Mouse (Mus musculus): ENCODE measurements at regions not wholly inside any gene's neighbourhood (a gene's known extent, or its start where the extent isn't known, plus 50 kb on each side); places are given as distances from the start of the nearest gene placed in this dataset.
"Not testable (repeated sequence)": the region's sequence is repeated elsewhere in the genome, so short reads cannot be mapped to it uniquely, and the experiment has no call there.

- intact Hi-C loops (cut with DNase I), result no loop called here
- no peak for DNase-seq
Observed at GRCm38 (mm10) chr16:69937514-69938194, 74.1 kb upstream of the Speer2 start.

DNA sequence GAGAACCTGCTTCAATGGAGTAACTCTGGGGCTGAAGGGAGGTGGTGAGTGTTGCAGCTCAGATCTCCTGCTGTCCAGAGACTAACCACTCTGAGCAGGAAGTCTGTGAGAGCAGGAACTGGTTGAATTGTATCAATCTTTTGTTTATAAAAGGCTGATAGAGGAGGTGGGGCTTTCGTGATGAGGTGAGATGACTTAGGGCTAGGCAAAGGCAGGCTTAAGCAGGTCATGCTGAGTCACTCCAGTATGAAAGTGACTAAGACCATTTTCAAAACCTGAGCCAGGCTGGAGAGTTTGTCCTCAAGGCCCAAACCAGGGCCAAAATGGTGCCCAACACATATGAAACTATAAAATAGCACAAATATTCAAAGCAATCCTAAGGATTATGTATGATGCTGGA is 80.1 kb upstream of the Speer2 start:
- DNase-seq, result no peak
- intact Hi-C loops (cut with DNase I), result no loop called here

DNA sequence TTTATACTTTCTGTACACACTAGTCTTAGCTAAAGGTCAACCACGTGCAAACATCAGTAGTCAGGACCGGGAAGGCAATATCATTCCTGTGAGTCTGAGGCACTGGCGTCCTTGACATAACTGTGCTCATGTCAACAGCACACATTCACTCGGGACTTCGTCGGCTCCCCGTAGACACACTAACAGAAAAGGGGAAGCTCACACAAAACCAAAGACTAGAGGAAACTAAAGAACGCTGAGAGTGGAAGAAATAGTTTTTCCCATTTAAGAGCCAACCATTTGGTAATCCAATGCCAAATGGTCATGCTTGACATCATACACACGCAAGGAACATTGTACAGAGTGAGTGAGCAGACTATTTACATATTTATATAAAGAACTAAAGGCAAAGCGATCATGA is 85.2 kb upstream of the Speer2 start:
- intact Hi-C loops (cut with DNase I), result no loop called here

GRCm38 (mm10) chr16:69949339-69949738 is 85.8 kb upstream of the Speer2 start:
- no peak for DNase-seq
- intact Hi-C loops (cut with DNase I), result no loop called here

More for the DNA sequence above, 85.2 kb upstream of the Speer2 start:
- no peak for DNase-seq

- DNase-seq, result no peak
- intact Hi-C loops (cut with DNase I), result no loop called here
Observed at GRCm38 (mm10) chr16:69951581-69951980, 88.0 kb upstream of the Speer2 start.

DNA sequence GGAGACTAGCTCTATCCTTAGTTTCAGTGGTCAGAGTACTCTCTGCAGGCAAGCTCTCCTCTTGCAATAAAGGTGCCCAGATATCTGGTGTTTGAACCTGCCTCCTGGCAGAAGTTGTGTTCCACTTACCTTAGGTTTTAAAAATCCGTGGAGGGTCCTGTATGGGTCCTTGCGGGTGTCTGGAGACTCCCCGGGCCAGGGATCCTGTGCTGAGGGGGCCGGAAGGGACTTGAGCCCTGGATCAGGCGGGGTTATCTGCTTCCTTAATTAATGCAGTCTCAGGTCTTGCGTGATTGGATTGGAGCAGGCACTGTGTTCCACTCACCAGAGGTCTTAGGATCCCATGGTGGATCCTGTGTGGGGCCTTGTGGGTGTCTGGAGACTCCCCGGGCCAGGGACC is 103.0 kb upstream of the Speer2 start:
- intact Hi-C loops (cut with DNase I); DNase-seq: not testable (repeated sequence)

DNA sequence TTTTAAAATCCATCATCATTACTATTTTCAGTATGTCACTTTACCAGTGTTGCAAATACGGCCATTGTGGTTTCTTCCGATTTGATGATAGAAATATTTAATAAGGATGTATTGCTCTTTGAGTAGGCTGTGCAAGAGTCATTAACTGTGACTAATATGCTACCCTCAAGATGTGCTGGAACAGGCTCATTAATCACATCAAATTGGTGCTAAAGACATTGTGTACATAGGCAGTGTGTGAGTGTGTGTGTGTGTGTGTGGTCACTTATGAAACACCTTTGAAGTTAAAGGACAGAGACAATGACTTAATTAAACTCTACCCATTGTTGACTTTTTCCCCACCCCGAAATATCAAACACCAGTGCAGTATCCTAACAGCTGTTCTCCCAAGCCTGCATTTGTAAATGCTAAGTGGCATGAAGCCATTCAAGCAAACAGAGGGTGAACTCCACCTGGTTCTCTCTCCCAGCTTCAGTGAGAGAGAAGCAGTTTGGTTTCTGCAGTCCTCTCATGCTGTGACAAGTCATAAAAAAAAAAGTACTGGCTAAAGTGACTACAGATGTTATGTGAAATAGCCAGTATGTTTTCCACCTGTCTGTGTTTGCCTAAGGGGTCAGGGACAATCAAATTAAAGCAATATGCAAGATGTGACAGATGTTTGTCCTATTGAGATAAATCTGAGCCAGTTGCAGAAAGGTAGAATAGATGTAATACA is 116.4 kb upstream of the Speer2 start:
- intact Hi-C loops (cut with DNase I), result no loop called here
- DNase-seq, result no peak

- intact Hi-C loops (cut with DNase I), result no loop called here
- no peak for DNase-seq
Observed at GRCm38 (mm10) chr16:69984320-69984719, 120.8 kb upstream of the Speer2 start.

DNA sequence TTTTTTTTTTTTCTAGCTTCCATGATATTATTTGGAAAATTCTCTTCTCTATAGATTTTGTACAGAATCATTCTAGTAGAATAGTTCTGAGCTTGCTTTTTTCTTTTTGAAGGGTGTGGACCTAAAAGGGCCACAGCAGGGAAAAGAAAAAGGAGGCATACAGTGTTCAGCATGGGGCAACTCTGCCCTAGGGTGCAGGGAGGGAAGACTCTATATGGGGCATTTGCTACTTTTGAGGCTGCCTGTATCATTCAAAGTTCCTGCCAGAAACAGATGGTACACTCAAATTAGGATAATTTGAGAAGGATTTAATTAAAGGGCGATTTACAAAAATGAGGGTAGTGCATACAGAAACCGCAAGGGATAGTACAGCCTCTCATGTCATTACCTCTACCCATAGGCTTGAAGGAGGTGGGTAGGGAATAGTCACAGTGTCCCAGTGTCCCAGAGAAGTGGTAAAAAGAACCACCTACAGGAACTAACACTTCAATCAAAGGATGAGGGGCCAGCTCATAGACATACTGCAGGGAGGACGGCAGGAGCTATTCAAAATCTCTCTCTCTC is 128.4 kb upstream of the Speer2 start:
- intact Hi-C loops (cut with DNase I), result no loop called here
- no peak for DNase-seq

- intact Hi-C loops (cut with DNase I), result no loop called here
- no peak for DNase-seq
Observed at GRCm38 (mm10) chr16:69992715-69993114, 129.2 kb upstream of the Speer2 start.

GRCm38 (mm10) chr16:70006863-70007262 is 143.3 kb upstream of the Speer2 start:
- intact Hi-C loops (cut with DNase I), result no loop called here
- no peak for DNase-seq

DNA sequence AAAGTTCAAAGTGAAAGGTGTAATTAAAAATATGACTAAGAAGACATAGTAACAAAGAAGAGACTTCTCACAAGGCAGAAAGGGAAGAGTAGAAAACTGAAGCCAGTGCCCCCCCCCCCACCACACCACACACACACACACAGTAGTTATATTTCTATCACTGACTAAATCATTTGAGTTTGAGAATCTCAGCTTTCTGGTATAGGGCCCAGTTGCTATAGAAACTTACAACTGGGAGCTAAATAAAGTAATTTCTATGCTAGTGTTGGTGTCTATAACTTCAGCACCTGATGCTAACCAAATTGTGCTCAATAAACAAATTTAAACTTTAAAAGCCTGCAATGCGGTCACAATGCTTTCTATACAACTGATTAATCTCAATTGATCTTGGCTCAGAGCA is 153.4 kb upstream of the Speer2 start:
- intact Hi-C loops (cut with DNase I), result no loop called here
- no peak for DNase-seq

- DNase-seq, result no peak
- intact Hi-C loops (cut with DNase I), result no loop called here
Observed at GRCm38 (mm10) chr16:70019564-70019963, 156.0 kb upstream of the Speer2 start.

- no peak for DNase-seq
- intact Hi-C loops (cut with DNase I), result no loop called here
Observed at GRCm38 (mm10) chr16:70021436-70021835, 157.9 kb upstream of the Speer2 start.

DNA sequence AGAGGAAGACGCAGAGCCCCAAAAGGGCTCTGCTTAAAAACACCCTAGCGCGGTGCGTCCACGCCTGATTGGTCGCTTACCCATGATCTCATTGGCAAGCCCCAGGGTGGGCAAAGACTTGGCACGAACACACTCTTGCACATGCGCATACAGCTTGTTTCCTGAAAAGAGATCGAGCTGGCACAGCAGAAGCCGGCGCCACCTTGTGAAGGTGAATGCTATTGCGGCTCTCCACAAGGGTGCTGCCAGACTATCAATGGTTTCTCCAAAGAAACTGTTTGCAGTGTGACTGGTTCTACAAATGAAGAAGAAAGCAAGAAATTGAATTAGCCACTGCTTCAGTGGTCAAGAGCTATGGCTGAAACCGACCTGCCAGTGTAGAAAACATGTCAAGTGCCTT is 165.1 kb upstream of the Speer2 start:
- DNase-seq, result peak in 1 of 2 experiments; percentile 3
- intact Hi-C loops (cut with DNase I), result no loop called here

DNA sequence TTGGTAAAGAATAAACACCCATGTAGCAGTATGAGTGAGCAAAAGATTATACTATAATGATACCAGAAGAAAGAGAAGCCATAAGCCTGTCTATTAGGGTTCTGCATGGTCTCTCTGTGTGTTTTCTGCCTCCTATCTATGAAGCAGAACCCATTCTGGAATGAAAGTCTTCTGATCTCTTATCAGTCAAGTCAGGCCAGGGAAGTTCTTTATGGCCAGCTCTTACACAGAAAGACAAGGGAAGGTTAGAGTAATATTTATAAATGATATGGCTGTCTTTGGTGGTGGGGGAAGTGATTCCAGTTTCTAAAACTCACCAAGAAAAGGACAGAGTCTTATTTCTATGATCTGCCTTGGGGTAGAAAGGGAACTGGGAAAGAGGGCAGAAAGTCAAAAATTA is 182.0 kb upstream of the Speer2 start:
- DNase-seq, result no peak
- intact Hi-C loops (cut with DNase I), result no loop called here

- DNase-seq, result no peak
- intact Hi-C loops (cut with DNase I), result no loop called here
Observed at GRCm38 (mm10) chr16:70046009-70046408, 182.5 kb upstream of the Speer2 start.

GRCm38 (mm10) chr16:70049850-70050249 is 186.3 kb upstream of the Speer2 start:
- DNase-seq, result no peak
- intact Hi-C loops (cut with DNase I), result no loop called here

GRCm38 (mm10) chr16:70071471-70071870 is 207.9 kb upstream of the Speer2 start:
- DNase-seq, result no peak
- intact Hi-C loops (cut with DNase I), result no loop called here

- no peak for DNase-seq
- intact Hi-C loops (cut with DNase I), result no loop called here
Observed at GRCm38 (mm10) chr16:70073740-70074139, 210.2 kb upstream of the Speer2 start.

DNA sequence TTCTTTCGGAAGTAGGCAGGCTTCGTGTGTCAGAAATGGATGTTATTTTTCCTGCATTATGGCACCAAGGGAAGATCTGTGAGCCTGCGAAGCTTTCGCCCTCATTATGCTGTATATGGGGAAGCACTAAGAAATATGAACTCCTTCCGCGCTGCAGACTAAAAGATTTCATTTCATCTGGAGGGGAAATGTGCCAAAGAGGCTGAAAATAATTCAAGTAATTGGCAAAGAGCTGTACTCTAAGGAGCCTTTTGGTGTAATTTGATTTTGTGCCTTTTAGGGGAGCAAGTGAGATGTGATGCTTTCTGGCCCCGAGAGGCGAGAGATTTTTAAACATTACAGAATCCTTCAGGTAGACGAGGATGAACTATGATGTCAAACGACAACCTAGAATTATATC is 216.0 kb upstream of the Speer2 start:
- intact Hi-C loops (cut with DNase I), result no loop called here
- DNase-seq, result no peak

- intact Hi-C loops (cut with DNase I), result no loop called here
Observed at GRCm38 (mm10) chr16:70091291-70091690, 222.5 kb upstream of the Gbe1 start.

More at GRCm38 (mm10) chr16:70091291-70091690, 222.5 kb upstream of the Gbe1 start:
- DNase-seq, result no peak
